Mouse (Mus musculus) embryonic facial prominence, embryonic 12.5 days (tissue): ENCODE results near the gene Hmcn2. TPM values are rescaled to one million over a fixed set of nuclear protein-coding genes. Genes with fewer than 3 reads are reported as not detected.

Experiments
- ATAC-seq: fragments of 200-750 bp; cut with Nextera tagmentation; 2 replicates; pipeline ENCODE4 v1.8.0; 2017; ENCODE audit not compliant: insufficient number of reproducible peaks, insufficient read depth, low FRiP score, low TSS enrichment
- H3K27ac ChIP-seq: fragments of 300-500 bp; sonication (generic); 2 replicates; pipeline ENCODE4 v1.5.1; 2016; ENCODE audit warnings: mild to moderate bottlenecking
- H3K27me3 ChIP-seq: fragments of 300-500 bp; sonication (generic); 2 replicates; pipeline ENCODE4 v1.6.1; 2016; ENCODE audit warnings: mild to moderate bottlenecking, moderate library complexity
- H3K36me3 ChIP-seq: fragments of 300-500 bp; sonication (generic); 2 replicates; pipeline ENCODE4 v1.6.1; 2016; ENCODE audit warnings: mild to moderate bottlenecking
- H3K4me1 ChIP-seq: fragments of 300-500 bp; sonication (generic); 2 replicates; pipeline ENCODE4 v1.6.1; 2016
- H3K4me2 ChIP-seq: fragments of 300-500 bp; sonication (generic); replicated peaks from 2 replicates; pipeline ENCODE4 v1.6.1; 2016; ENCODE audit warnings: mild to moderate bottlenecking, moderate library complexity
- H3K4me3 ChIP-seq: fragments of 300-500 bp; sonication (generic); 2 replicates; pipeline ENCODE4 v1.5.1; 2016; ENCODE audit warnings: mild to moderate bottlenecking
- H3K9ac ChIP-seq: fragments of 300-500 bp; sonication (generic); 2 replicates; pipeline ENCODE4 v1.6.1; 2016; ENCODE audit warnings: mild to moderate bottlenecking, moderate library complexity
- H3K9me3 ChIP-seq: fragments of 300-500 bp; sonication (generic); 2 replicates; pipeline ENCODE4 v1.6.1; 2016; ENCODE audit warnings: mild to moderate bottlenecking, moderate library complexity
- WGBS: fragments of 180-500 bp; shearing (Covaris S2); methylation state at CpG from one replicate; pipeline ENCODE4 v1.1.7; 2016; 5-methylcytosine and 5-hydroxymethylcytosine counted together
- polyA plus RNA-seq: library from polyadenylated mRNA; unstranded; fragments of >200 nt; fragmentation: Nextera tagmentation; extraction: Ambion mirVana; gene quantifications from 2 replicates; pipeline ENCODE4 v1.2.1, GENCODE M21; 2016

Gene Hmcn2
- polyA plus RNA-seq, 1 experiment from 2014 or later = 0.09 TPM

- peaks cover 43% of the 10 kb centered on the region; the same call in 1 of the 2 replicates for H3K4me1 ChIP-seq
- H3K4me3 ChIP-seq = no peak overlapping the region
- H3K27me3 ChIP-seq = no peaks in the 10 kb centered on the region
- H3K9me3 ChIP-seq = no peaks in the 10 kb centered on the region
- no peak overlapping the region for H3K27ac ChIP-seq
- ATAC-seq = no peak
- H3K9ac ChIP-seq = no peak overlapping the region
- H3K36me3 ChIP-seq = no peaks in the 10 kb centered on the region
- H3K4me2 ChIP-seq = no peak overlapping the region
- whole genome bisulfite sequencing = 46% methylated on average over 4 of the region's 4 CpGs
Observed at GRCm38 (mm10) chr2:31449441-31449815, 135.2 kb downstream of the Hmcn2 start.

- peaks cover 47% of the 10 kb centered on the region; the same call in 1 of the 2 replicates for H3K4me1 ChIP-seq
- WGBS = 93% methylated on average over 4 of the region's 4 CpGs
Observed at GRCm38 (mm10) chr2:31449902-31450301, 135.7 kb downstream of the Hmcn2 start.

GRCm38 (mm10) chr2:31450661-31451060, 136.4 kb downstream of the Hmcn2 start:
- Histone ChIP-seq H3K4me3 (no peak overlapping the region), H3K36me3 (no peaks in the 10 kb centered on the region), H3K4me2 (no peak overlapping the region), H3K9me3 (no peaks in the 10 kb centered on the region), H3K27ac (no peak overlapping the region), H3K27me3 (no peaks in the 10 kb centered on the region), H3K9ac (no peak overlapping the region), H3K4me1 (peaks cover 41% of the 10 kb centered on the region; the same call in 1 of the 2 replicates)
- no peak for ATAC-seq
- 40% methylated on average over 3 of the region's 3 CpGs for WGBS

More at GRCm38 (mm10) chr2:31449902-31450301, 135.7 kb downstream of the Hmcn2 start:
- H3K9me3 ChIP-seq = no peaks in the 10 kb centered on the region
- H3K4me2 ChIP-seq = no peak overlapping the region
- H3K36me3 ChIP-seq = no peaks in the 10 kb centered on the region
- ATAC-seq = no peak
- H3K27ac ChIP-seq = no peak overlapping the region; the same call in 1 of the 2 replicates
- H3K9ac ChIP-seq = no peak overlapping the region
- no peaks in the 10 kb centered on the region for H3K27me3 ChIP-seq
- H3K4me3 ChIP-seq = no peak overlapping the region

GRCm38 (mm10) chr2:31451530-31451929, 137.3 kb downstream of the Hmcn2 start:
- Histone ChIP-seq H3K27ac (no peak overlapping the region), H3K9ac (no peak overlapping the region), H3K27me3 (no peaks in the 10 kb centered on the region), H3K4me3 (no peak overlapping the region), H3K9me3 (no peaks in the 10 kb centered on the region), H3K4me1 (peaks cover 35% of the 10 kb centered on the region; the same call in 1 of the 2 replicates), H3K4me2 (no peak overlapping the region), H3K36me3 (no peaks in the 10 kb centered on the region)
- WGBS = 36% methylated on average over 1 of the region's 1 CpGs
- no peak for ATAC-seq

- WGBS = 82% methylated on average over 13 of the region's 13 CpGs
- Histone ChIP-seq H3K36me3 (no peaks in the 10 kb centered on the region), H3K27me3 (0 out of 2 replicates have a peak, but pooled peaks cover 7% of the 10 kb centered on the region), H3K4me1 (peaks cover 35% of the 10 kb centered on the region; the same call in 1 of the 2 replicates), H3K4me2 (no peak overlapping the region), H3K4me3 (no peak overlapping the region), H3K27ac (no peak overlapping the region), H3K9me3 (no peaks in the 10 kb centered on the region), H3K9ac (no peak overlapping the region)
- ATAC-seq = no peak
Observed at GRCm38 (mm10) chr2:31453011-31453410, 138.8 kb downstream of the Hmcn2 start.

- 38% methylated on average over 11 of the region's 11 CpGs for WGBS
- Histone ChIP-seq H3K9me3 (no peaks in the 10 kb centered on the region), H3K27me3 (peaks cover 11% of the 10 kb centered on the region), H3K4me3 (no peak overlapping the region), H3K4me2 (no peak overlapping the region), H3K9ac (no peak overlapping the region; the same call in 1 of the 2 replicates), H3K36me3 (no peaks in the 10 kb centered on the region), H3K4me1 (peaks cover 35% of the 10 kb centered on the region; the same call in 1 of the 2 replicates), H3K27ac (no peak overlapping the region)
- ATAC-seq = no peak; the same call in 1 of the 2 replicates
Observed at GRCm38 (mm10) chr2:31453559-31454177, 139.5 kb downstream of the Hmcn2 start.

- H3K4me1 ChIP-seq = peaks cover 35% of the 10 kb centered on the region; the same call in 1 of the 2 replicates
- no peak overlapping the region for H3K4me2 ChIP-seq
- peaks cover 17% of the 10 kb centered on the region for H3K27me3 ChIP-seq
- H3K36me3 ChIP-seq = no peaks in the 10 kb centered on the region
- H3K27ac ChIP-seq = 0 out of 2 replicates have a peak overlapping the region, but pooled peaks have one; percentile 23
- H3K9me3 ChIP-seq = no peaks in the 10 kb centered on the region
- H3K9ac ChIP-seq = no peak overlapping the region
- 50% methylated on average over 8 of the region's 8 CpGs for WGBS
- H3K4me3 ChIP-seq = no peak overlapping the region
- no peak for ATAC-seq
Observed at GRCm38 (mm10) chr2:31454280-31454679, 140.1 kb downstream of the Hmcn2 start.

- peaks cover 28% of the 10 kb centered on the region for H3K4me1 ChIP-seq
- no peak overlapping the region for H3K4me3 ChIP-seq
- H3K9me3 ChIP-seq = no peaks in the 10 kb centered on the region
- no peak overlapping the region for H3K27ac ChIP-seq
- peaks cover 29% of the 10 kb centered on the region for H3K27me3 ChIP-seq
- no peaks in the 10 kb centered on the region for H3K36me3 ChIP-seq
- 81% methylated on average over 7 of the region's 7 CpGs for WGBS
- H3K4me2 ChIP-seq = no peak overlapping the region
- no peak overlapping the region for H3K9ac ChIP-seq
- no peak for ATAC-seq
Observed at GRCm38 (mm10) chr2:31455418-31455817, 141.2 kb downstream of the Hmcn2 start.

- WGBS = 37% methylated on average over 5 of the region's 5 CpGs
- H3K27me3 ChIP-seq = peaks cover 40% of the 10 kb centered on the region
- H3K27ac ChIP-seq = no peak overlapping the region
- ATAC-seq = no peak
- H3K9ac ChIP-seq = no peak overlapping the region
- H3K4me1 ChIP-seq = peaks cover 17% of the 10 kb centered on the region; the same call in 1 of the 2 replicates
- H3K9me3 ChIP-seq = no peaks in the 10 kb centered on the region
- no peaks in the 10 kb centered on the region for H3K36me3 ChIP-seq
- H3K4me2 ChIP-seq = no peak overlapping the region
- H3K4me3 ChIP-seq = no peak overlapping the region
Observed at GRCm38 (mm10) chr2:31458460-31458859, 144.2 kb downstream of the Hmcn2 start.

GRCm38 (mm10) chr2:31458989-31459936, 145.0 kb downstream of the Hmcn2 start:
- peak overlapping the region; percentile 83 for H3K4me2 ChIP-seq
- H3K27me3 ChIP-seq = peaks cover 43% of the 10 kb centered on the region
- 39% methylated on average over 16 of the region's 16 CpGs for WGBS
- H3K4me3 ChIP-seq = peak overlapping the region; percentile 46; the same call in 1 of the 2 replicates
- peak overlapping the region; percentile 42; the same call in 1 of the 2 replicates for H3K9ac ChIP-seq
- no peak overlapping the region for H3K27ac ChIP-seq
- no peaks in the 10 kb centered on the region for H3K36me3 ChIP-seq
- no peaks in the 10 kb centered on the region for H3K9me3 ChIP-seq
- H3K4me1 ChIP-seq = peaks cover 10% of the 10 kb centered on the region; the same call in 1 of the 2 replicates
- ATAC-seq = no peak

- Histone ChIP-seq H3K27me3 (peaks cover 43% of the 10 kb centered on the region), H3K27ac (no peak overlapping the region), H3K4me3 (peak overlapping the region; percentile 46), H3K4me1 (peaks cover 5% of the 10 kb centered on the region; the same call in 1 of the 2 replicates), H3K9me3 (no peaks in the 10 kb centered on the region), H3K36me3 (no peaks in the 10 kb centered on the region), H3K9ac (peak overlapping the region; percentile 42), H3K4me2 (peak overlapping the region; percentile 83)
- WGBS = under 1% methylated on average over 48 of the region's 48 CpGs
- no peak for ATAC-seq
Observed at GRCm38 (mm10) chr2:31460025-31460571, 145.9 kb downstream of the Hmcn2 start.
